8 mouse cellular contexts compared by ENCODE assay signal in the genomic region with DNA sequence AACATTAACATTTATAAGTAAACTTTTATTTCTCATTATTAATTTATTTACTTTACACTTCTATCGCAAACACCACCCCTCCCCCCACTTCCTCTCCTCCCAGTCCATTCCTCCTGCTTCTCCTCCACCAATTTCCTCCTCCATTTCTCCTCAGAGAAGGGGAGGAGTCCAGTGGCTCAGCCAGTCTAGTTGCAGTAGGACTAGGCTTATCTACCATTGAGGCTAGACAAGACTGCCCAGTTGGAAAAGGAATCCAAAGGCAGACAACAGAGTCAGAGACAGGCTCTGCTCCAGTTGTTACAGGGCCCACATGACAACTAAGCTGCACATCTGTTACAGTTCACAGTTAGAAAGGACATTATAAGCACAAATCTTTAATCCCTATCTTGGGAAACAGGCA. TPM values are rescaled to one million over a fixed set of nuclear protein-coding genes. Genes with fewer than 3 reads are reported as not detected.
A peak's percentile ranks its signal among the peaks of the same experiment; 100 is the strongest.
DNase-seq lines count a peak whose midpoint lies in the region; ATAC-seq and TF ChIP-seq lines count a peak whose summit lies in the region.

No protein-coding gene starts in this region.

- H3K4me2 ChIP-seq in limb, embryonic 15.5 days: peak overlapping the region; percentile 69
- H3K4me2 ChIP-seq in myocyte (ENCODE audit: low read depth): peak overlapping the region; percentile 100

- DNase-seq in ES-E14 (ENCODE audit: low read depth, low spot score): peak; percentile 7
- peak; percentile 41 for DNase-seq in embryo, embryonic 9.5 days (ENCODE audit: extremely low spot score)
- peak; percentile 32 to 45 for DNase-seq in heart, postnatal 10 days
- DNase-seq in T-cell, adult 2 months (ENCODE audit: low spot score): no peak
- DNase-seq in adrenal gland, postnatal 25 days: no peak

- in situ Hi-C loops in ES-E14 (cut with MboI; ENCODE audit: low sequenced_read_pairs in 2 of 2, unreplicated experiment in 2 of 2): no loop called here

- WGBS in limb, embryonic 15.5 days: 32% methylated on average over 1 of the region's 1 CpGs

- no peaks in the 10 kb centered on the region for H3K9me3 ChIP-seq in ES-E14 (ENCODE audit: control insufficient read depth, insufficient read depth, low read depth, low read length)
- no peaks in the 10 kb centered on the region for H3K9me3 ChIP-seq in limb, embryonic 15.5 days

- no peaks in the 10 kb centered on the region for H3K27me3 ChIP-seq in C2C12 (ENCODE audit: control insufficient read depth, insufficient read depth, insufficient read length)
- no peaks in the 10 kb centered on the region for H3K27me3 ChIP-seq in limb, embryonic 15.5 days
- no peaks in the 10 kb centered on the region for H3K27me3 ChIP-seq in myocyte (ENCODE audit: control insufficient read depth, insufficient read depth, insufficient read length)

- no peak for ATAC-seq in limb, embryonic 15.5 days (ENCODE audit: insufficient number of reproducible peaks, low FRiP score, low TSS enrichment, low read depth)

- H3ac ChIP-seq in C2C12 (ENCODE audit: control insufficient read depth, insufficient read length, low read depth) (no peak overlapping the region), myocyte (ENCODE audit: control insufficient read depth, insufficient read length) (no peak overlapping the region)

- TF ChIP-seq CTCF in C2C12 (IDR thresholded peaks at IDR 0.05; ENCODE audit: control insufficient read depth, insufficient read depth, insufficient read length): no peak

- H3K79me3 ChIP-seq in C2C12 (ENCODE audit: low read depth): peaks cover 34% of the 10 kb centered on the region

- peaks cover 67% of the 10 kb centered on the region for H3K79me2 ChIP-seq in C2C12 (ENCODE audit: control insufficient read depth, insufficient read depth)
- peaks cover 46% of the 10 kb centered on the region for H3K79me2 ChIP-seq in myocyte (ENCODE audit: control insufficient read depth, insufficient read depth)

- H3K9ac ChIP-seq in ES-E14 (ENCODE audit: insufficient read depth, low read depth, low read length, poor library complexity, severe bottlenecking): peak overlapping the region; percentile 14; the same call in 1 of the 2 replicates
- H3K9ac ChIP-seq in limb, embryonic 15.5 days: no peak overlapping the region

- intact Hi-C loops in heart, postnatal 10 days (cut with DNase I): loop anchor here (2.0 kb wide), 1 partner anchor 35 kb away; no protein-coding TSS in a partner anchor

- H3K27ac ChIP-seq in ES-E14 (ENCODE audit: insufficient read depth, low read depth, low read length, poor library complexity, severe bottlenecking): no peak overlapping the region
- no peak overlapping the region for H3K27ac ChIP-seq in limb, embryonic 15.5 days

- peaks cover 48% of the 10 kb centered on the region for H3K36me3 ChIP-seq in C2C12 (ENCODE audit: control insufficient read depth, insufficient read depth)
- no peaks in the 10 kb centered on the region for H3K36me3 ChIP-seq in ES-E14 (ENCODE audit: control insufficient read depth, insufficient read depth, low read length, poor library complexity, severe bottlenecking)
- peaks cover 4% of the 10 kb centered on the region; the same call in 1 of the 2 replicates for H3K36me3 ChIP-seq in limb, embryonic 15.5 days
- H3K36me3 ChIP-seq in myocyte (ENCODE audit: control insufficient read depth, insufficient read depth): peaks cover 13% of the 10 kb centered on the region

- H3K4me1 ChIP-seq in ES-E14 (ENCODE audit: control insufficient read depth in 2 of 2, insufficient read depth in 2 of 2, low read length in 2 of 2, poor library complexity in 1 of 2): 0 out of 4 replicates have a peak, but pooled peaks cover 0 to 4% of the 10 kb centered on the region in 2 experiments
- peaks cover 11% of the 10 kb centered on the region for H3K4me1 ChIP-seq in limb, embryonic 15.5 days

- peak overlapping the region; percentile 45 for H3K4me3 ChIP-seq in C2C12 (ENCODE audit: insufficient read depth, poor library complexity, severe bottlenecking)
- peak overlapping the region; percentile 40 to 51 for H3K4me3 ChIP-seq in ES-E14 (ENCODE audit: insufficient read depth in 1 of 2, low read depth in 1 of 2, low read length in 2 of 2, poor library complexity in 1 of 2, severe bottlenecking in 1 of 2)
- peak overlapping the region; percentile 71 for H3K4me3 ChIP-seq in limb, embryonic 15.5 days
- H3K4me3 ChIP-seq in myocyte: peak overlapping the region; percentile 53

- TF ChIP-seq POLR2A in myocyte (IDR thresholded peaks at IDR 0.05; ENCODE audit: insufficient read length, low read depth): no peak

TF ChIP-seq in C2C12, 6 proteins besides CTCF, POLR2A, EP300 and RAD21:
- TF ChIP-seq MYOG (IDR thresholded peaks at IDR 0.05; ENCODE audit: control insufficient read depth, extremely low read depth, insufficient read length) (no peak), CEBPB (IDR thresholded peaks at IDR 0.05; ENCODE audit: low read depth) (no peak), MYOD1 (IDR thresholded peaks at IDR 0.05; ENCODE audit: control insufficient read depth, insufficient read length, low read depth) (no peak), USF1 (IDR thresholded peaks at IDR 0.05; ENCODE audit: low read depth) (no peak), MAX (IDR thresholded peaks at IDR 0.05) (no peak), FOSL1 (IDR thresholded peaks at IDR 0.05; ENCODE audit: insufficient read depth, low read length, poor library complexity, severe bottlenecking) (no peak)

TF ChIP-seq in ES-E14, 5 proteins besides CTCF, POLR2A, EP300 and RAD21:
- TF ChIP-seq ZC3H11A (IDR thresholded peaks at IDR 0.05; ENCODE audit: borderline replicate concordance, low read depth, low read length) (no peak), CHD2 (IDR thresholded peaks at IDR 0.05; ENCODE audit: low read depth, low read length) (no peak), ZNF384 (IDR thresholded peaks at IDR 0.05; ENCODE audit: low read depth, low read length) (no peak), MAFK (IDR thresholded peaks at IDR 0.05; ENCODE audit: insufficient read depth, low read depth, low read length) (no peak), HCFC1 (IDR thresholded peaks at IDR 0.05; ENCODE audit: borderline replicate concordance, insufficient read depth, low read length) (no peak)

TF ChIP-seq in myocyte, 11 proteins besides CTCF, POLR2A, EP300 and RAD21:
- no peak for TF ChIP-seq MYOG (IDR thresholded peaks at IDR 0.05; ENCODE audit: control insufficient read depth in 1 of 3, insufficient read depth in 1 of 3, insufficient read length in 2 of 3, low read depth in 2 of 3)
- no peak for TF ChIP-seq E2F4 (IDR thresholded peaks at IDR 0.05; ENCODE audit: insufficient read depth)
- no peak for TF ChIP-seq TCF3 (IDR thresholded peaks at IDR 0.05; ENCODE audit: insufficient read length, low read depth)
- TF ChIP-seq SRF (IDR thresholded peaks at IDR 0.05; ENCODE audit: control insufficient read depth, insufficient read length, low read depth): no peak
- TF ChIP-seq REST (IDR thresholded peaks at IDR 0.05; ENCODE audit: insufficient read depth, insufficient read length): no peak

RNA-seq across cellular contexts. Expression of a gene that starts 0.9 kb away (rescaled TPM):
- 2.3 TPM for polyA plus RNA-seq in C2C12 (2012; fragmentation: generic; extraction: Trizol)
- total RNA-seq in ES-E14 (2012; rRNA removed): 8.2 and 8.9 TPM in 2 replicates
- 1 to 10 TPM; 6.8 to 7.1 TPM for total RNA-seq in heart, postnatal 10 days (2021)
- 19.9 and 22.3 TPM in 2 replicates for polyA plus RNA-seq in limb, embryonic 15.5 days (2015; fragmentation: Nextera tagmentation; extraction: Ambion mirVana)
- polyA plus RNA-seq in myocyte (2012; fragmentation: generic; extraction: Trizol): 2.0 TPM
- 10.0 and 10.7 TPM in 2 replicates for total RNA-seq in adrenal gland, postnatal 25 days (2021)

RNA-seq across cellular contexts. Expression of a gene that starts 32.4 kb away (rescaled TPM):
- polyA plus RNA-seq in C2C12 (2012; fragmentation: generic; extraction: Trizol) (2.8 TPM), myocyte (2012; fragmentation: generic; extraction: Trizol) (1.9 TPM)
- 3.4 and 3.7 TPM in 2 replicates for total RNA-seq in ES-E14 (2012; rRNA removed)
- total RNA-seq in heart, postnatal 10 days (2021): 1 to 10 TPM; 6.4 to 7.2 TPM
- 5.4 and 5.5 TPM in 2 replicates for polyA plus RNA-seq in limb, embryonic 15.5 days (2015; fragmentation: Nextera tagmentation; extraction: Ambion mirVana)
- 30.4 and 31.9 TPM in 2 replicates for total RNA-seq in adrenal gland, postnatal 25 days (2021)

Comparison
In these comparisons a context has a peak if more than half of its experiments do, and no peak if none do; other contexts are left out.
1. DNase-seq: peak in ES-E14 (single experiment), embryo, embryonic 9.5 days (single experiment) and heart, postnatal 10 days (2 of 2); none in T-cell, adult 2 months (single experiment) and adrenal gland, postnatal 25 days (single experiment).
2. Peak in every context shown above with its lines, with median percentiles within 50 percentile points of each other: H3K4me3 ChIP-seq.